ENCODE assay signal across 12 mouse cellular contexts in the genomic region with DNA sequence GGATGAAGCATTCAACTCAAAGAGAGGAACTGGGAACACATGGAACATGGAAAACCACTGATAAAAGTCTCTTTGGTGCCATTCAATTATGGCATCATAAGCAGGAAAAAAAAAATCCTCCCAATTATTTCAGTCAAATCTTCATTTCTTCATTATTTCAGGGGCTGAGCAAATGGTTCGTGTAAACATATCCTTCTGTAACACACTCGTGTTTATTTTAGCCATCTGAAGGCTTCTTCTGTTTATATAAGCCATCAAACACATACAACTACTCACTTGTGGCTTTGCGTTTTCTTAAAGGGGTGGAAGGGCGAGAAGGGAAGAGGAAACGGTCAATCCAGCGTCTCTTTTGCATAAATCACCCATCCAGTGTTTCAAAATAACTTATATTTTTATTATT.
DNase-seq lines count a peak whose midpoint lies in the region; ATAC-seq lines count a peak whose summit lies in the region.
"Had no signal": no experiment of that assay in that cellular context is flagged by ENCODE, and none has a peak within 500 bp of the region (broad histone marks: within the 10 kb centered on the region; RNA-seq: fewer than 3 reads in every experiment).

No protein-coding gene starts in this region.

- peaks cover 50% of the 10 kb centered on the region for H3K4me1 ChIP-seq in heart, embryonic 13.5 days
- H3K4me1 ChIP-seq in liver, embryonic 11.5 days (replicated peaks; ENCODE audit: control insufficient read depth, insufficient read depth, low read length), result peaks cover 7% of the 10 kb centered on the region
- H3K4me1 ChIP-seq in liver, embryonic 12.5 days, result 0 out of 2 replicates have a peak, but pooled peaks cover 10% of the 10 kb centered on the region
- H3K4me1 ChIP-seq in embryonic facial prominence, embryonic 15.5 days, result peaks cover 39% of the 10 kb centered on the region
- H3K4me1 ChIP-seq in limb, embryonic 15.5 days, result peaks cover 38% of the 10 kb centered on the region

- no peak overlapping the region for H3K9ac ChIP-seq in heart, embryonic 13.5 days
- no peak overlapping the region for H3K9ac ChIP-seq in liver, embryonic 11.5 days (ENCODE audit: low read depth, low read length)
- H3K9ac ChIP-seq in liver, embryonic 12.5 days, result no peak overlapping the region
- H3K9ac ChIP-seq in embryonic facial prominence, embryonic 15.5 days, result no peak overlapping the region
- no peak overlapping the region for H3K9ac ChIP-seq in limb, embryonic 15.5 days

- H3K27me3 ChIP-seq in heart, embryonic 13.5 days (replicated peaks), result no peaks in the 10 kb centered on the region
- no peaks in the 10 kb centered on the region for H3K27me3 ChIP-seq in liver, embryonic 11.5 days (replicated peaks; ENCODE audit: control insufficient read depth, insufficient read depth, low read length)
- no peaks in the 10 kb centered on the region for H3K27me3 ChIP-seq in liver, embryonic 12.5 days (replicated peaks)
- H3K27me3 ChIP-seq in embryonic facial prominence, embryonic 15.5 days, result no peaks in the 10 kb centered on the region
- H3K27me3 ChIP-seq in limb, embryonic 15.5 days, result no peaks in the 10 kb centered on the region

- no peak overlapping the region for H3K4me3 ChIP-seq in heart, embryonic 13.5 days
- H3K4me3 ChIP-seq in liver, embryonic 11.5 days (ENCODE audit: low read depth, low read length), result no peak overlapping the region
- H3K4me3 ChIP-seq in liver, embryonic 12.5 days, result no peak overlapping the region
- no peak overlapping the region for H3K4me3 ChIP-seq in embryonic facial prominence, embryonic 15.5 days (replicated peaks)
- no peak overlapping the region for H3K4me3 ChIP-seq in limb, embryonic 15.5 days

- H3K4me2 ChIP-seq in heart, embryonic 13.5 days, result no peak overlapping the region
- no peak overlapping the region for H3K4me2 ChIP-seq in liver, embryonic 11.5 days
- no peak overlapping the region for H3K4me2 ChIP-seq in liver, embryonic 12.5 days
- H3K4me2 ChIP-seq in embryonic facial prominence, embryonic 15.5 days (replicated peaks), result no peak overlapping the region
- H3K4me2 ChIP-seq in limb, embryonic 15.5 days, result no peak overlapping the region

- 59% methylated on average over 6 of the region's 6 CpGs for WGBS in heart, embryonic 13.5 days
- 52% methylated on average over 6 of the region's 6 CpGs for WGBS in liver, embryonic 11.5 days
- 54% methylated on average over 6 of the region's 6 CpGs for WGBS in liver, embryonic 12.5 days (ENCODE audit: insufficient replicate concordance)
- 51% methylated on average over 6 of the region's 6 CpGs for WGBS in embryonic facial prominence, embryonic 15.5 days
- 51% methylated on average over 6 of the region's 6 CpGs for WGBS in limb, embryonic 15.5 days

- H3K36me3 ChIP-seq in heart, embryonic 13.5 days, result peaks cover 60% of the 10 kb centered on the region
- H3K36me3 ChIP-seq in liver, embryonic 11.5 days (ENCODE audit: control insufficient read depth, insufficient read depth, low read length), result peaks cover 2% of the 10 kb centered on the region; the same call in 1 of the 2 replicates
- H3K36me3 ChIP-seq in liver, embryonic 12.5 days, result no peaks in the 10 kb centered on the region; the same call in 1 of the 2 replicates
- H3K36me3 ChIP-seq in embryonic facial prominence, embryonic 15.5 days, result peaks cover 15% of the 10 kb centered on the region
- H3K36me3 ChIP-seq in limb, embryonic 15.5 days, result peaks cover 16% of the 10 kb centered on the region

- H3K27ac ChIP-seq in heart, embryonic 13.5 days (replicated peaks), result peak overlapping the region; percentile 94
- H3K27ac ChIP-seq in liver, embryonic 11.5 days (ENCODE audit: low read depth, low read length), result 0 out of 2 replicates have a peak overlapping the region, but pooled peaks have one; percentile 8
- H3K27ac ChIP-seq in liver, embryonic 12.5 days, result no peak overlapping the region
- peak overlapping the region; percentile 9; the same call in 1 of the 2 replicates for H3K27ac ChIP-seq in embryonic facial prominence, embryonic 15.5 days (replicated peaks)
- H3K27ac ChIP-seq in limb, embryonic 15.5 days, result peak overlapping the region; percentile 93

- DNase-seq in heart, adult 11 months, result no peak
- DNase-seq in liver, embryonic 11.5 days (ENCODE audit: low spot score), result no peak
- no peak for DNase-seq in cerebellum, postnatal 25 days
- no peak for DNase-seq in yolk sac, embryonic 10.5 days (ENCODE audit: low spot score)
- DNase-seq: adrenal gland, postnatal 10 days; cerebellum, adult 11-12 months; gastrocnemius, postnatal 25 days; retina, postnatal 1 day had no signal

- H3K9me3 ChIP-seq in heart, embryonic 13.5 days, result 0 out of 2 replicates have a peak, but pooled peaks cover 5% of the 10 kb centered on the region
- no peaks in the 10 kb centered on the region for H3K9me3 ChIP-seq in liver, embryonic 11.5 days (ENCODE audit: control insufficient read depth, low read length)
- no peaks in the 10 kb centered on the region for H3K9me3 ChIP-seq in liver, embryonic 12.5 days (replicated peaks)
- no peaks in the 10 kb centered on the region for H3K9me3 ChIP-seq in embryonic facial prominence, embryonic 15.5 days (replicated peaks)
- no peaks in the 10 kb centered on the region for H3K9me3 ChIP-seq in limb, embryonic 15.5 days

- no peak for ATAC-seq in heart, embryonic 13.5 days (ENCODE audit: extremely low read depth, insufficient number of reproducible peaks, low FRiP score, low TSS enrichment)
- no peak for ATAC-seq in liver, embryonic 11.5 days (replicated peaks; ENCODE audit: low FRiP score)
- no peak for ATAC-seq in liver, embryonic 12.5 days
- no peak for ATAC-seq in embryonic facial prominence, embryonic 15.5 days (ENCODE audit: insufficient number of reproducible peaks, low FRiP score, low TSS enrichment, low read depth)
- no peak for ATAC-seq in limb, embryonic 15.5 days (ENCODE audit: insufficient number of reproducible peaks, low FRiP score, low TSS enrichment, low read depth)
